Mouse (Mus musculus) limb, embryonic 12.5 days (tissue): Measurements from ENCODE around the gene Dhx29. TPM values are rescaled to one million over a fixed set of nuclear protein-coding genes. Genes with fewer than 3 reads are reported as not detected.
A peak's percentile ranks its signal among the peaks of the same experiment; 100 is the strongest.

Experiments used
- ATAC-seq: fragments of 200-750 bp; cut with Nextera tagmentation; 2 replicates; pipeline ENCODE4 v1.8.0; 2017; ENCODE audit warnings: low read depth, moderate TSS enrichment; ENCODE audit not compliant: insufficient number of reproducible peaks, insufficient read depth, low FRiP score, low TSS enrichment
- H3K27ac ChIP-seq: fragments of 300-500 bp; sonication (generic); 2 replicates; pipeline ENCODE4 v1.5.1; 2016; ENCODE audit warnings: mild to moderate bottlenecking, moderate library complexity
- H3K27me3 ChIP-seq: fragments of 300-500 bp; sonication (generic); 2 replicates; pipeline ENCODE4 v1.6.1; 2016; ENCODE audit warnings: mild to moderate bottlenecking, moderate library complexity
- H3K36me3 ChIP-seq: fragments of 300-500 bp; sonication (generic); 2 replicates; pipeline ENCODE4 v1.6.1; 2016; ENCODE audit warnings: mild to moderate bottlenecking, moderate library complexity
- H3K4me1 ChIP-seq: fragments of 300-500 bp; sonication (generic); replicated peaks from 2 replicates; pipeline ENCODE4 v1.6.1; 2016
- H3K4me2 ChIP-seq: fragments of 300-500 bp; sonication (generic); 2 replicates; pipeline ENCODE4 v1.6.1; 2016; ENCODE audit warnings: mild to moderate bottlenecking, moderate library complexity
- H3K4me3 ChIP-seq: fragments of 300-500 bp; sonication (generic); replicated peaks from 2 replicates; pipeline ENCODE4 v1.5.1; 2016; ENCODE audit warnings: mild to moderate bottlenecking
- H3K9ac ChIP-seq: fragments of 300-500 bp; sonication (generic); replicated peaks from 2 replicates; pipeline ENCODE4 v1.6.1; 2016; ENCODE audit warnings: mild to moderate bottlenecking, moderate library complexity
- H3K9me3 ChIP-seq: fragments of 300-500 bp; sonication (generic); 2 replicates; pipeline ENCODE4 v1.6.1; 2016; ENCODE audit warnings: mild to moderate bottlenecking, moderate library complexity
- WGBS: fragments of 180-500 bp; shearing (Covaris S2); methylation state at CpG from one replicate; pipeline ENCODE4 v1.1.7; 2016; 5-methylcytosine and 5-hydroxymethylcytosine counted together
- polyA plus RNA-seq: library from polyadenylated mRNA; unstranded; fragments of >200 nt; fragmentation: Nextera tagmentation; extraction: Ambion mirVana; gene quantifications from 2 replicates; pipeline ENCODE4 v1.2.1, GENCODE M21; 2016

The Dhx29 gene
- polyA plus RNA-seq, 1 experiment from 2014 or later: 43.4 TPM

- no peak for ATAC-seq
- Histone ChIP-seq H3K4me2 (no peak overlapping the region), H3K27ac (no peak overlapping the region), H3K9me3 (no peaks in the 10 kb centered on the region), H3K4me1 (no peaks in the 10 kb centered on the region), H3K4me3 (no peak overlapping the region), H3K27me3 (no peaks in the 10 kb centered on the region), H3K36me3 (peaks cover 67% of the 10 kb centered on the region), H3K9ac (no peak overlapping the region)
- 91% methylated on average over 8 of the region's 8 CpGs for WGBS
These were observed 10.9 kb downstream of the Dhx29 start for GRCm38 (mm10) chr13:112938130-112938529.

GRCm38 (mm10) chr13:112941879-112942330, 14.7 kb downstream of the Dhx29 start:
- no peak overlapping the region for H3K27ac ChIP-seq

GRCm38 (mm10) chr13:112945312-112945711, 18.1 kb downstream of the Dhx29 start:
- Histone ChIP-seq H3K27ac (no peak overlapping the region), H3K4me2 (no peak overlapping the region), H3K4me3 (no peak overlapping the region), H3K36me3 (peaks cover 80% of the 10 kb centered on the region), H3K27me3 (no peaks in the 10 kb centered on the region), H3K4me1 (no peaks in the 10 kb centered on the region), H3K9me3 (no peaks in the 10 kb centered on the region), H3K9ac (no peak overlapping the region)
- 95% methylated on average over 9 of the region's 9 CpGs for WGBS
- ATAC-seq: no peak

More at GRCm38 (mm10) chr13:112941879-112942330, 14.7 kb downstream of the Dhx29 start:
- WGBS: 50% methylated on average over 15 of the region's 15 CpGs
- H3K4me1 ChIP-seq: no peaks in the 10 kb centered on the region
- no peak overlapping the region for H3K9ac ChIP-seq
- ATAC-seq: no peak
- H3K9me3 ChIP-seq: no peaks in the 10 kb centered on the region
- H3K4me2 ChIP-seq: no peak overlapping the region
- H3K4me3 ChIP-seq: no peak overlapping the region
- H3K36me3 ChIP-seq: peaks cover 81% of the 10 kb centered on the region
- no peaks in the 10 kb centered on the region for H3K27me3 ChIP-seq

GRCm38 (mm10) chr13:112945900-112946299, 18.6 kb downstream of the Dhx29 start:
- H3K9ac ChIP-seq: no peak overlapping the region
- ATAC-seq: no peak
- no peak overlapping the region for H3K4me3 ChIP-seq
- H3K4me2 ChIP-seq: no peak overlapping the region
- H3K27ac ChIP-seq: no peak overlapping the region
- H3K36me3 ChIP-seq: peaks cover 86% of the 10 kb centered on the region
- H3K9me3 ChIP-seq: no peaks in the 10 kb centered on the region
- no peaks in the 10 kb centered on the region for H3K4me1 ChIP-seq
- WGBS: 92% methylated on average over 6 of the region's 6 CpGs
- no peaks in the 10 kb centered on the region for H3K27me3 ChIP-seq

- H3K9ac ChIP-seq: no peak overlapping the region
These were observed 26.8 kb downstream of the Dhx29 start for GRCm38 (mm10) chr13:112954067-112954466.

GRCm38 (mm10) chr13:112963081-112963480, 35.8 kb downstream of the Dhx29 start:
- Histone ChIP-seq H3K27me3 (no peaks in the 10 kb centered on the region), H3K4me2 (no peak overlapping the region), H3K9me3 (no peaks in the 10 kb centered on the region), H3K4me1 (no peaks in the 10 kb centered on the region), H3K9ac (no peak overlapping the region), H3K36me3 (peaks cover 84% of the 10 kb centered on the region), H3K4me3 (no peak overlapping the region), H3K27ac (no peak overlapping the region)
- WGBS: 90% methylated on average over 5 of the region's 5 CpGs
- no peak for ATAC-seq

More at GRCm38 (mm10) chr13:112954067-112954466, 26.8 kb downstream of the Dhx29 start:
- no peaks in the 10 kb centered on the region for H3K9me3 ChIP-seq
- WGBS: 92% methylated on average over 8 of the region's 8 CpGs
- H3K4me2 ChIP-seq: no peak overlapping the region
- H3K36me3 ChIP-seq: peaks cover 91% of the 10 kb centered on the region
- no peak overlapping the region for H3K27ac ChIP-seq
- no peak overlapping the region for H3K4me3 ChIP-seq
- ATAC-seq: no peak
- no peaks in the 10 kb centered on the region for H3K4me1 ChIP-seq
- H3K27me3 ChIP-seq: no peaks in the 10 kb centered on the region

- H3K4me2 ChIP-seq: no peak overlapping the region
- no peaks in the 10 kb centered on the region for H3K4me1 ChIP-seq
- 93% methylated on average over 12 of the region's 12 CpGs for WGBS
- no peaks in the 10 kb centered on the region for H3K27me3 ChIP-seq
- no peaks in the 10 kb centered on the region for H3K9me3 ChIP-seq
- peaks cover 83% of the 10 kb centered on the region for H3K36me3 ChIP-seq
- H3K9ac ChIP-seq: no peak overlapping the region
- no peak overlapping the region for H3K4me3 ChIP-seq
- no peak overlapping the region for H3K27ac ChIP-seq
- ATAC-seq: no peak
These were observed 37.2 kb downstream of the Dhx29 start for GRCm38 (mm10) chr13:112964421-112964820.

- WGBS: 90% methylated on average over 5 of the region's 5 CpGs
- H3K27ac ChIP-seq: no peak overlapping the region
- ATAC-seq: no peak
These were observed 40.0 kb downstream of the Dhx29 start for GRCm38 (mm10) chr13:112967267-112967666.

GRCm38 (mm10) chr13:112976720-112977119, 49.5 kb downstream of the Dhx29 start:
- Histone ChIP-seq H3K4me1 (0 out of 2 replicates have a peak, but pooled peaks cover 3% of the 10 kb centered on the region), H3K27me3 (peaks cover 16% of the 10 kb centered on the region), H3K4me2 (peak overlapping the region; percentile 42), H3K9me3 (no peaks in the 10 kb centered on the region), H3K36me3 (no peaks in the 10 kb centered on the region), H3K9ac (no peak overlapping the region), H3K4me3 (peak overlapping the region; percentile 5; the same call in 1 of the 2 replicates), H3K27ac (no peak overlapping the region)
- ATAC-seq: no peak
- WGBS: 35% methylated on average over 10 of the region's 10 CpGs

More at GRCm38 (mm10) chr13:112967267-112967666, 40.0 kb downstream of the Dhx29 start:
- no peak overlapping the region for H3K4me2 ChIP-seq
- peaks cover 68% of the 10 kb centered on the region for H3K36me3 ChIP-seq
- no peaks in the 10 kb centered on the region for H3K27me3 ChIP-seq
- no peak overlapping the region for H3K4me3 ChIP-seq
- H3K4me1 ChIP-seq: no peaks in the 10 kb centered on the region
- H3K9ac ChIP-seq: no peak overlapping the region
- no peaks in the 10 kb centered on the region for H3K9me3 ChIP-seq

- WGBS: 4% methylated on average over 18 of the region's 18 CpGs
- Histone ChIP-seq H3K27me3 (peaks cover 62% of the 10 kb centered on the region), H3K9ac (no peak overlapping the region), H3K36me3 (no peaks in the 10 kb centered on the region), H3K4me1 (peaks cover 49% of the 10 kb centered on the region), H3K4me3 (peak overlapping the region; percentile 56; the same call in 1 of the 2 replicates), H3K9me3 (no peaks in the 10 kb centered on the region), H3K4me2 (peak overlapping the region; percentile 95), H3K27ac (no peak overlapping the region)
- ATAC-seq: no peak
These were observed 58.6 kb downstream of the Dhx29 start for GRCm38 (mm10) chr13:112985605-112986450.

GRCm38 (mm10) chr13:112986451-112986950, 59.2 kb downstream of the Dhx29 start:
- Histone ChIP-seq H3K36me3 (no peaks in the 10 kb centered on the region), H3K27me3 (peaks cover 69% of the 10 kb centered on the region), H3K4me2 (peak overlapping the region; percentile 95), H3K9me3 (no peaks in the 10 kb centered on the region), H3K4me1 (peaks cover 49% of the 10 kb centered on the region), H3K4me3 (peak overlapping the region; percentile 56), H3K27ac (no peak overlapping the region), H3K9ac (no peak overlapping the region)
- WGBS: 2% methylated on average over 17 of the region's 17 CpGs
- ATAC-seq: no peak
